Mouse (Mus musculus): ENCODE results near the gene Papss2. TPM values are rescaled to one million over a fixed set of nuclear protein-coding genes. Genes with fewer than 3 reads are reported as not detected.

Papss2 gene
- polyA plus RNA-seq, 1 experiment from 2014 or later = 2.1 TPM

DNA sequence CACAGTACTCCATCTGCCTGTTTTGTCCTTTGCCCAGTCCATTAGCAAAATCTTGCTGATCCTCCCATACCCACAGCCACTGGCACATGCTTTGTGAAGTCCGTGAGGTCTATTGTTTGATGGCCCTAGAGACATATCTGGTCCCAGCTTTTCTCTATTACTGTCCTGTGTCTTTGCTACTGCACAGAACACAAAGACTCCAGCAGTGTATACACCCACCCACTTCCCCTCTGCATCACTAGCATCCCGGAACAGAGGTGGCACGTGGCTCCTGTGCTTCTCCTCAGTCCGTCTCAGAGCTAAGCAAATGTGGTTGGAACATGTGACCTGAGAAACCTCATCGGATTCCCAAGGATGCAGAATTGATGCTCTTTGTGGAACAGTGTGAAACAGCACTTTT, 28.1 kb upstream of the Papss2 start:
- ATAC-seq (ENCODE audit: low FRiP score) = no peak
- no peaks in the 10 kb centered on the region for H3K36me3 ChIP-seq (ENCODE audit: control insufficient read depth, insufficient read depth, low read length)
- H3K4me2 ChIP-seq = no peak overlapping the region

DNA sequence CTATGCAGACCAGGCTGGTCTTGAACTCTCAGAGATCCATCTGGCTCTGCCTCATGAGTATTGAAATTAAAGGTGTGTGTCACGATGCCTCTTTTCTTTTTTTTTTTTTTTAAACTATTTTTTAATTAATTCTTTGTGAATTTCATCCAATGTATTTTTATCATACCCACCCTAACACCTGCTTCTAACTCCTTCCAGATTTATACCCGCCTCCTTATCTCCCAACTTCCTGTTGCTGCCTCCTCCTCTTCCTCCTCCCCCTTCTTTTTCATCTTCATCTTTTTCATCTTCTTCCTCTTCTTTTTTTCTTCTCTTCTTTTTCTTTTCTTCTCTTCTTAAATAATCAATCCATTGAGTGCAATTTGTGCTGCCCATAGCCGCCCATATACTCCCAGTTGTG, 27.1 kb upstream of the Papss2 start:
- H3K36me3 ChIP-seq (ENCODE audit: control insufficient read depth, insufficient read depth, low read length) = no peaks in the 10 kb centered on the region
- H3K4me2 ChIP-seq = no peak overlapping the region
- H3K9me3 ChIP-seq (ENCODE audit: control insufficient read depth, low read length) = no peaks in the 10 kb centered on the region
- WGBS = 95% methylated on average over 3 of the region's 3 CpGs
- ATAC-seq (ENCODE audit: low FRiP score) (no peak), DNase-seq (ENCODE audit: low spot score, missing footprints) (no peak)
- H3K4me3 ChIP-seq (ENCODE audit: low read depth, low read length) = no peak overlapping the region
- H3K27me3 ChIP-seq (ENCODE audit: control insufficient read depth, insufficient read depth, low read length) = no peaks in the 10 kb centered on the region
- H3K4me1 ChIP-seq (ENCODE audit: control insufficient read depth, insufficient read depth, low read length) = no peaks in the 10 kb centered on the region
- no peak overlapping the region for H3K27ac ChIP-seq (ENCODE audit: low read depth, low read length)
- H3K9ac ChIP-seq (ENCODE audit: low read length) = no peak overlapping the region

More for the DNA sequence above, 28.1 kb upstream of the Papss2 start:
- DNase-seq (ENCODE audit: low spot score, missing footprints) = no peak
- Histone ChIP-seq H3K4me3 (ENCODE audit: low read depth, low read length) (no peak overlapping the region), H3K9ac (ENCODE audit: low read length) (no peak overlapping the region), H3K27me3 (ENCODE audit: control insufficient read depth, insufficient read depth, low read length) (no peaks in the 10 kb centered on the region), H3K9me3 (ENCODE audit: control insufficient read depth, low read length) (no peaks in the 10 kb centered on the region), H3K27ac (ENCODE audit: low read depth, low read length) (no peak overlapping the region), H3K4me1 (ENCODE audit: control insufficient read depth, insufficient read depth, low read length) (no peaks in the 10 kb centered on the region)
- WGBS = 90% methylated on average over 5 of the region's 5 CpGs

DNA sequence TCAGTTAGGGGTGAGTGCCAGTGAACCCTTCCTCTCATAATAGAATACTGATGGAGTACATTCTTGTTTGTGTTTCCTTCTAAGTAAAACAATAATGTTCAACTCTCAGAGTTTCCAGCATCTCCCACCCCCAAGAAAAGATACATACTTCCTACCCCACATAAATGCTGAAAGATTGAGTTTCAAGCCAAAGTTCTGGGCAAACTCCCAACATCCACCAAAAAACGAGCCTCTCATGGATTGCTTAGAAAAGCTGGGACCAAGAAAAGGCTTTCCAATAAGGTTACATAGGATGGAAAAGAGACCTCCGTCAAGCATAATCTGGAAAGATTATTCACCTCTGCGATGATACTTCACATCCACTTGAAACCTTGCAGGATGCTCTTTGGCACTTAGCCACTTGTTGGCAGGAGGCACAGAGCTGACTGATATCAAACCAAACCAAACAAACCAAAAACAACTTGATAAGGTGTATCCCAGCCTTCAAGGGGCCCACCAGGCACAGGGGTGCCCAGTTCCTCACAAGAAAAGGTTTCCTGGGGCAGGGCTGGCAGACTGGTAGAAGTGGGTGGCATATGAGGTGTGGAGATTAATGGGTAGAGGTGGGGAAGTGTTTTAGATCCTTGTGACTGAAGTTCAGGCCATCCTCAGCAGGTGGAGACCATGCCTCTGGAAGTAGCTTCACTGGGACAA, 26.5 kb upstream of the Papss2 start:
- Histone ChIP-seq H3K4me2 (no peak overlapping the region), H3K36me3 (ENCODE audit: control insufficient read depth, insufficient read depth, low read length) (no peaks in the 10 kb centered on the region), H3K27ac (ENCODE audit: low read depth, low read length) (no peak overlapping the region), H3K9ac (ENCODE audit: low read length) (no peak overlapping the region), H3K4me1 (ENCODE audit: control insufficient read depth, insufficient read depth, low read length) (no peaks in the 10 kb centered on the region), H3K27me3 (ENCODE audit: control insufficient read depth, insufficient read depth, low read length) (no peaks in the 10 kb centered on the region), H3K4me3 (ENCODE audit: low read depth, low read length) (no peak overlapping the region), H3K9me3 (ENCODE audit: control insufficient read depth, low read length) (no peaks in the 10 kb centered on the region)
- no peak for DNase-seq (ENCODE audit: low spot score, missing footprints)
- no peak for ATAC-seq (ENCODE audit: low FRiP score)
- 87% methylated on average over 3 of the region's 3 CpGs for WGBS

DNA sequence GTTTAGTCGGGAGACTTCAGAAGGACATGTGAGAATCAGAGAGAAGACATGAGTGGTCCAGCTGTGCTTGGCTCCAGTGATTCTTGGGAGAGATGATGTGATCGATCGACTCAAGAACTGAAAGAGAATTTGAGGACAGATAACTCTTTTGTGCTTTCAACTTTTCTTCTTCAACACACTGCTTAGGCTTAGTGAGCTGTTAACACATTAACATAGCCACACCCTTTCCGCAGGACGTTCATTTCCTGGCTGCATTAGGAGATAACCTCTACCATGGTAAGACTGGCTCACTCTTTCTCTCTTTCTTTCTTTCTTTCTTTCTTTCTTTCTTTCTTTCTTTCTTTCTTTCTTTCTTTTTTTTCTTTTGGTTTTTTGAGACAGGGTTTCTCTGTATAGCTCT, 25.9 kb upstream of the Papss2 start:
- H3K9ac ChIP-seq (ENCODE audit: low read length) = no peak overlapping the region
- ATAC-seq (ENCODE audit: low FRiP score) = no peak
- no peak for DNase-seq (ENCODE audit: low spot score, missing footprints)
- H3K4me1 ChIP-seq (ENCODE audit: control insufficient read depth, insufficient read depth, low read length) = no peaks in the 10 kb centered on the region
- no peaks in the 10 kb centered on the region for H3K27me3 ChIP-seq (ENCODE audit: control insufficient read depth, insufficient read depth, low read length)
- H3K36me3 ChIP-seq (ENCODE audit: control insufficient read depth, insufficient read depth, low read length) = no peaks in the 10 kb centered on the region
- no peak overlapping the region for H3K27ac ChIP-seq (ENCODE audit: low read depth, low read length)
- no peak overlapping the region for H3K4me3 ChIP-seq (ENCODE audit: low read depth, low read length)
- no peaks in the 10 kb centered on the region for H3K9me3 ChIP-seq (ENCODE audit: control insufficient read depth, low read length)
- 86% methylated on average over 5 of the region's 5 CpGs for WGBS
- no peak overlapping the region for H3K4me2 ChIP-seq

DNA sequence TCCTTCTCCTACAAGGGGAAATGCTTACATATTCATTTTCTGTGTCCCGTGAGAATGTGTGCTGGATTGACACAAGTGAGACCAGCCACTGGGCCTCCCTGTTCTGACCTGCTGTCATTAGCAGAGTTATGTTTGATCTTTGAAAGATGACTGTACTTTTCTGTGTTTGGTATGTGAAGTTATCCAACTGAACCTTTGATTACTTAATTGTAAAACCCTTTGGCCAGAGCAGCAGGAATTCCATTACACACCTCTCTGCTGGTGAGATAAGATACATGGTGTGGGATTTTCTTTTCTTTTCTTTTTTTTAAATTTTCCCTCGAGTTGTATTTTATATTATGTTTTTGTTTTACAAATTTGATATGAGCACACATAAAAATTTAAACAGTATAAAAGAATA, 23.4 kb upstream of the Papss2 start:
- 67% methylated on average over 2 of the region's 2 CpGs for WGBS
- H3K9me3 ChIP-seq (ENCODE audit: control insufficient read depth, low read length) = no peaks in the 10 kb centered on the region
- H3K4me2 ChIP-seq = no peak overlapping the region
- no peaks in the 10 kb centered on the region for H3K4me1 ChIP-seq (ENCODE audit: control insufficient read depth, insufficient read depth, low read length)
- DNase-seq (ENCODE audit: low spot score, missing footprints) (no peak), ATAC-seq (ENCODE audit: low FRiP score) (no peak)
- H3K9ac ChIP-seq (ENCODE audit: low read length) = no peak overlapping the region
- H3K36me3 ChIP-seq (ENCODE audit: control insufficient read depth, insufficient read depth, low read length) = no peaks in the 10 kb centered on the region
- H3K27me3 ChIP-seq (ENCODE audit: control insufficient read depth, insufficient read depth, low read length) = no peaks in the 10 kb centered on the region
- no peak overlapping the region for H3K27ac ChIP-seq (ENCODE audit: low read depth, low read length)
- no peak overlapping the region for H3K4me3 ChIP-seq (ENCODE audit: low read depth, low read length)

DNA sequence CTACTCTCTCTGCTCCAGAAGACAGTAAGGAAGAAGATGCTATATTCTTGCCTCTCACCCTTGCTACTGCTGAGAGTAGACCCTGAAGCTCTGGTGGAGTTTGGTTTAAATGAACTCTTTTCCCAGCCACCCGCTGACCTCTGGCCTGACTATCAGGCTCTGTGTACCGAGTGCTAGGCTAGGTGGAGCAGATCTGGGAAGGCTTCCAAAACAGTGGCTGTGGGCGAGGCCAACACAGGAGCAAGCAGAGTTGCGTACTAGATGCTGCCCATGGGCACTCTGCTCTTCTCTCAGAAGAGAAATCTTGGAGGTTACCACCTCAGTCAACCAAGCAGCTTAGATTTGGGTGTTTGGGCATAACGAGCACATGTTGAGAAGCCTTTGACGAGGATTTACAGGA, 22.3 kb upstream of the Papss2 start:
- Histone ChIP-seq H3K27ac (ENCODE audit: low read depth, low read length) (no peak overlapping the region), H3K4me1 (ENCODE audit: control insufficient read depth, insufficient read depth, low read length) (no peaks in the 10 kb centered on the region), H3K9ac (ENCODE audit: low read length) (no peak overlapping the region), H3K4me2 (no peak overlapping the region), H3K4me3 (ENCODE audit: low read depth, low read length) (no peak overlapping the region), H3K36me3 (ENCODE audit: control insufficient read depth, insufficient read depth, low read length) (no peaks in the 10 kb centered on the region), H3K9me3 (ENCODE audit: control insufficient read depth, low read length) (no peaks in the 10 kb centered on the region), H3K27me3 (ENCODE audit: control insufficient read depth, insufficient read depth, low read length) (no peaks in the 10 kb centered on the region)
- ATAC-seq (ENCODE audit: low FRiP score) (no peak), DNase-seq (ENCODE audit: low spot score, missing footprints) (no peak)
- WGBS = 96% methylated on average over 6 of the region's 6 CpGs

DNA sequence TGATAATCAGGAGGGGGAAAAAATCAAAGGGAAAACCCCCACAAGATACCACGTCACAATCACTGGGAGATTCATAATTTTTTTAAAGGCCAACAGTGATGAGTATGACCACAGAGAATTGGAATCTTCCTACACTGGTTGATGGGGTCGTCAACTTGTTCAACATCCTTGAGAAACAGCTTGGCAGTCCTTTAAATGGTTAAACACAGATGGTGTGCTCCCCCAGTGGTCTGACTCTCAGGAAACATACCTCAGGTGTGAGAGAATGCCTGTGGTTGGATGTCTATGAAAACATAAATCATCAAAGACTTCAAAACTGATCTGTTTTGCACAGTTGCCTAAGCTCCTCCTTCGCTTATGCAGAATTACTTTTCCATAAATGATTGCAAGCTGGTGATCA, 20.7 kb upstream of the Papss2 start:
- no peak overlapping the region for H3K4me2 ChIP-seq
- no peaks in the 10 kb centered on the region for H3K4me1 ChIP-seq (ENCODE audit: control insufficient read depth, insufficient read depth, low read length)
- no peak for DNase-seq (ENCODE audit: low spot score, missing footprints)
- ATAC-seq (ENCODE audit: low FRiP score) = no peak
- no peak overlapping the region for H3K4me3 ChIP-seq (ENCODE audit: low read depth, low read length)
- H3K9ac ChIP-seq (ENCODE audit: low read length) = no peak overlapping the region
- WGBS = 77% methylated on average over 3 of the region's 3 CpGs
- H3K27me3 ChIP-seq (ENCODE audit: control insufficient read depth, insufficient read depth, low read length) = no peaks in the 10 kb centered on the region
- no peak overlapping the region for H3K27ac ChIP-seq (ENCODE audit: low read depth, low read length)
- no peaks in the 10 kb centered on the region for H3K9me3 ChIP-seq (ENCODE audit: control insufficient read depth, low read length)
- no peaks in the 10 kb centered on the region for H3K36me3 ChIP-seq (ENCODE audit: control insufficient read depth, insufficient read depth, low read length)

DNA sequence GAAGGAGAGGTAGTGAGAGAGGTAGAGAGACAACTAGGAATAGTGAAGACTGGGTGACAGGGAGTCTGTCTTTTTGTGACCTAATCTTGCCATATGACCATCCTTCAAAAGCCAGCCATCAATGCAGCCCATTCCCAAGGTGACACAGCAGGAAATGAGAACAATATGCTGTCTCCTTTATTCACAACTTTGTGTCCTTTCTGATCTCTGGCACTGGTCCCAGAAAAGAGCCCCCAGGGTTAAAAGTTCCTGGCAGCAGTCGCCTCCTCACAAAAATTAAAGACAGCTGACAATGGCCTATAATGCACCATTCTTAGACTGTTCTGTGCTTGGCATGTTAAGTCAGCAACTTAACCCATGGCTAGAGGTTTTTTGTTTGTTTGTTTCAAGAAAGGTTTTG, 17.8 kb upstream of the Papss2 start:
- H3K4me3 ChIP-seq (ENCODE audit: low read depth, low read length) = no peak overlapping the region
- H3K4me2 ChIP-seq = no peak overlapping the region
- no peaks in the 10 kb centered on the region for H3K36me3 ChIP-seq (ENCODE audit: control insufficient read depth, insufficient read depth, low read length)
- no peaks in the 10 kb centered on the region for H3K9me3 ChIP-seq (ENCODE audit: control insufficient read depth, low read length)
- WGBS = 39% methylated on average over 1 of the region's 1 CpGs
- no peak overlapping the region for H3K27ac ChIP-seq (ENCODE audit: low read depth, low read length)
- H3K9ac ChIP-seq (ENCODE audit: low read length) = no peak overlapping the region
- no peaks in the 10 kb centered on the region for H3K27me3 ChIP-seq (ENCODE audit: control insufficient read depth, insufficient read depth, low read length)
- ATAC-seq (ENCODE audit: low FRiP score) = no peak
- no peak for DNase-seq (ENCODE audit: low spot score, missing footprints)
- H3K4me1 ChIP-seq (ENCODE audit: control insufficient read depth, insufficient read depth, low read length) = no peaks in the 10 kb centered on the region

DNA sequence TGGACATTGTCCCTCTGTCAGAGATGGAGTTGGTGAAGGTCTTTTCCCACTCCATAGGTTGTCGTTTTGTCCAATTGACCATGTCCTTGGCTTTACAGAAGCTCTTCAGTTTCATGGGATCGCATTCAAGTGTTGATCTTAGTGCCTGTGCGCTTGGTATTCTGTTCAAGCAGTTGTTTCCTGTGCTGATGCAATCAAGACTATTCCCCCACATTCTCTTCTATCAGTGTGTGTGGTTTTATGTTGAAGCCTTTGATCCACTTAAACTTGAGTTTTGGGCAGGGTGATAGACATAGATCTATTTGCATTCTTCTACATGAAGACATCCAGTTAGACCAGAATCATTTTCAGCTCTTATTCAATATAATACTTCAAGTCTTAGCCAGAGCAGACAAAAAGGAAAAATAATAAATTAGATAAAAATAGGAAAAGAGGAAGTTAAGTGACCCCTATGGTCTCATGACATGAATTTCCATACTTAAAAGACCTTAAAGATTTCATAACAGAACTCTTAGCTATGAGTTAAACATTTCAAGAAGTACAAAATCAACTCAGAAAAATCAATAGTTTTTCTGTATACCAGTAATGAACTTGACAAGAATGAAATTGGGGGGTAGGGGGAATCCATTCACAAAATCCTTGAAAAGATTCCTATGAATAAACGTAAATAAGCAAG, 12.4 kb upstream of the Papss2 start:
- Histone ChIP-seq H3K9ac (ENCODE audit: low read length) (no peak overlapping the region), H3K27me3 (ENCODE audit: control insufficient read depth, insufficient read depth, low read length) (no peaks in the 10 kb centered on the region), H3K4me1 (ENCODE audit: control insufficient read depth, insufficient read depth, low read length) (no peaks in the 10 kb centered on the region), H3K4me3 (ENCODE audit: low read depth, low read length) (no peak overlapping the region), H3K4me2 (no peak overlapping the region), H3K9me3 (ENCODE audit: control insufficient read depth, low read length) (no peaks in the 10 kb centered on the region), H3K36me3 (ENCODE audit: control insufficient read depth, insufficient read depth, low read length) (no peaks in the 10 kb centered on the region), H3K27ac (ENCODE audit: low read depth, low read length) (no peak overlapping the region)
- ATAC-seq (ENCODE audit: low FRiP score) (no peak), DNase-seq (ENCODE audit: low spot score, missing footprints) (no peak)
- 88% methylated on average over 4 of the region's 4 CpGs for WGBS
